Mouse (Mus musculus): ENCODE data around the gene Dnal1. TPM values are rescaled to one million over a fixed set of nuclear protein-coding genes. Genes with fewer than 3 reads are reported as not detected.

The Dnal1 gene
- polyA plus RNA-seq, 1 experiment from 2014 or later: 5.4 TPM

GRCm38 (mm10) chr12:84186536-84186935, 72.4 kb downstream of the Dnal1 start:
- ATAC-seq (ENCODE audit: insufficient number of reproducible peaks, low FRiP score): no peak
- 87% methylated on average over 3 of the region's 3 CpGs for WGBS
- Histone ChIP-seq H3K4me3 (no peak overlapping the region), H3K4me2 (no peak overlapping the region), H3K9ac (no peak overlapping the region), H3K27ac (ENCODE audit: poor library complexity, severe bottlenecking) (peak overlapping the region; percentile 45), H3K27me3 (replicated peaks) (no peaks in the 10 kb centered on the region), H3K36me3 (peaks cover 4% of the 10 kb centered on the region; the same call in 1 of the 2 replicates), H3K4me1 (replicated peaks) (peaks cover 77% of the 10 kb centered on the region), H3K9me3 (replicated peaks) (no peaks in the 10 kb centered on the region)

GRCm38 (mm10) chr12:84186950-84187349, 72.8 kb downstream of the Dnal1 start:
- WGBS: 52% methylated on average over 5 of the region's 5 CpGs
- ATAC-seq (ENCODE audit: insufficient number of reproducible peaks, low FRiP score): no peak
- peak overlapping the region; percentile 45 for H3K27ac ChIP-seq (ENCODE audit: poor library complexity, severe bottlenecking)

GRCm38 (mm10) chr12:84187752-84188601, 73.8 kb downstream of the Dnal1 start:
- H3K36me3 ChIP-seq: peaks cover 4% of the 10 kb centered on the region; the same call in 1 of the 2 replicates
- H3K4me2 ChIP-seq: peak overlapping the region; percentile 18; the same call in 1 of the 2 replicates
- H3K27me3 ChIP-seq (replicated peaks): no peaks in the 10 kb centered on the region
- peak overlapping the region; percentile 15 for H3K9ac ChIP-seq
- no peak overlapping the region for H3K4me3 ChIP-seq
- H3K9me3 ChIP-seq (replicated peaks): no peaks in the 10 kb centered on the region
- peaks cover 83% of the 10 kb centered on the region for H3K4me1 ChIP-seq (replicated peaks)
- ATAC-seq (ENCODE audit: insufficient number of reproducible peaks, low FRiP score): no peak
- WGBS: 58% methylated on average over 15 of the region's 15 CpGs
- H3K27ac ChIP-seq (ENCODE audit: poor library complexity, severe bottlenecking): peak overlapping the region; percentile 58

More at GRCm38 (mm10) chr12:84186950-84187349, 72.8 kb downstream of the Dnal1 start:
- peaks cover 4% of the 10 kb centered on the region; the same call in 1 of the 2 replicates for H3K36me3 ChIP-seq
- H3K4me3 ChIP-seq: no peak overlapping the region
- no peaks in the 10 kb centered on the region for H3K9me3 ChIP-seq (replicated peaks)
- H3K4me2 ChIP-seq: no peak overlapping the region
- H3K4me1 ChIP-seq (replicated peaks): peaks cover 77% of the 10 kb centered on the region
- H3K9ac ChIP-seq: no peak overlapping the region
- H3K27me3 ChIP-seq (replicated peaks): no peaks in the 10 kb centered on the region

- H3K4me2 ChIP-seq: no peak overlapping the region
- peaks cover 83% of the 10 kb centered on the region for H3K4me1 ChIP-seq (replicated peaks)
- H3K27ac ChIP-seq (ENCODE audit: poor library complexity, severe bottlenecking): 0 out of 2 replicates have a peak overlapping the region, but pooled peaks have one; percentile 58
- H3K9me3 ChIP-seq (replicated peaks): no peaks in the 10 kb centered on the region
- ATAC-seq (ENCODE audit: insufficient number of reproducible peaks, low FRiP score): no peak
- peaks cover 4% of the 10 kb centered on the region; the same call in 1 of the 2 replicates for H3K36me3 ChIP-seq
- 69% methylated on average over 14 of the region's 14 CpGs for WGBS
- H3K27me3 ChIP-seq (replicated peaks): no peaks in the 10 kb centered on the region
- H3K4me3 ChIP-seq: no peak overlapping the region
- peak overlapping the region; percentile 15 for H3K9ac ChIP-seq
These were observed 74.8 kb downstream of the Dnal1 start for GRCm38 (mm10) chr12:84188881-84189444.

GRCm38 (mm10) chr12:84190151-84190820, 76.1 kb downstream of the Dnal1 start:
- Histone ChIP-seq H3K4me1 (replicated peaks) (peaks cover 83% of the 10 kb centered on the region), H3K9ac (0 out of 2 replicates have a peak overlapping the region, but pooled peaks have one; percentile 8), H3K4me2 (peak overlapping the region; percentile 40), H3K36me3 (peaks cover 4% of the 10 kb centered on the region; the same call in 1 of the 2 replicates), H3K4me3 (no peak overlapping the region), H3K27ac (ENCODE audit: poor library complexity, severe bottlenecking) (no peak overlapping the region), H3K27me3 (replicated peaks) (no peaks in the 10 kb centered on the region), H3K9me3 (replicated peaks) (no peaks in the 10 kb centered on the region)
- ATAC-seq (ENCODE audit: insufficient number of reproducible peaks, low FRiP score): no peak
- WGBS: 28% methylated on average over 12 of the region's 15 CpGs

- Histone ChIP-seq H3K9me3 (replicated peaks) (no peaks in the 10 kb centered on the region), H3K4me3 (no peak overlapping the region), H3K4me2 (peak overlapping the region; percentile 97), H3K36me3 (peaks cover 4% of the 10 kb centered on the region; the same call in 1 of the 2 replicates), H3K27ac (ENCODE audit: poor library complexity, severe bottlenecking) (no peak overlapping the region), H3K4me1 (replicated peaks) (peaks cover 83% of the 10 kb centered on the region), H3K27me3 (replicated peaks) (no peaks in the 10 kb centered on the region), H3K9ac (peak overlapping the region; percentile 93; the same call in 1 of the 2 replicates)
- ATAC-seq (ENCODE audit: insufficient number of reproducible peaks, low FRiP score): no peak
- WGBS: 76% methylated on average over 7 of the region's 7 CpGs
These were observed 77.0 kb downstream of the Dnal1 start for GRCm38 (mm10) chr12:84191190-84191589.

GRCm38 (mm10) chr12:84191770-84192169, 77.6 kb downstream of the Dnal1 start:
- Histone ChIP-seq H3K36me3 (no peaks in the 10 kb centered on the region), H3K9me3 (replicated peaks) (no peaks in the 10 kb centered on the region), H3K4me2 (peak overlapping the region; percentile 97), H3K27ac (ENCODE audit: poor library complexity, severe bottlenecking) (no peak overlapping the region), H3K27me3 (replicated peaks) (no peaks in the 10 kb centered on the region), H3K9ac (peak overlapping the region; percentile 93), H3K4me3 (peak overlapping the region; percentile 82), H3K4me1 (replicated peaks) (peaks cover 83% of the 10 kb centered on the region)
- WGBS: 33% methylated on average over 5 of the region's 5 CpGs
- no peak for ATAC-seq (ENCODE audit: insufficient number of reproducible peaks, low FRiP score)

- WGBS: 5% methylated on average over 13 of the region's 13 CpGs
- Histone ChIP-seq H3K27me3 (replicated peaks) (no peaks in the 10 kb centered on the region), H3K4me1 (replicated peaks) (peaks cover 83% of the 10 kb centered on the region), H3K27ac (ENCODE audit: poor library complexity, severe bottlenecking) (peak overlapping the region; percentile 98; the same call in 1 of the 2 replicates), H3K9ac (peak overlapping the region; percentile 93), H3K4me3 (peak overlapping the region; percentile 82), H3K4me2 (peak overlapping the region; percentile 97), H3K36me3 (no peaks in the 10 kb centered on the region), H3K9me3 (replicated peaks) (no peaks in the 10 kb centered on the region)
- no peak for ATAC-seq (ENCODE audit: insufficient number of reproducible peaks, low FRiP score)
These were observed 78.1 kb downstream of the Dnal1 start for GRCm38 (mm10) chr12:84192280-84192679.

- Histone ChIP-seq H3K9me3 (replicated peaks) (no peaks in the 10 kb centered on the region), H3K36me3 (no peaks in the 10 kb centered on the region), H3K4me3 (peak overlapping the region; percentile 82), H3K4me2 (peak overlapping the region; percentile 97), H3K27me3 (replicated peaks) (no peaks in the 10 kb centered on the region), H3K9ac (peak overlapping the region; percentile 93), H3K27ac (ENCODE audit: poor library complexity, severe bottlenecking) (peak overlapping the region; percentile 98), H3K4me1 (replicated peaks) (peaks cover 83% of the 10 kb centered on the region)
- under 1% methylated on average over 94 of the region's 102 CpGs for WGBS
- ATAC-seq (ENCODE audit: insufficient number of reproducible peaks, low FRiP score): peak; percentile 46
These were observed 78.8 kb downstream of the Dnal1 start for GRCm38 (mm10) chr12:84192741-84193641.
